Mouse (Mus musculus): ENCODE results near the gene Tcaf3. TPM values are rescaled to one million over a fixed set of nuclear protein-coding genes. Genes with fewer than 3 reads are reported as not detected.

Tcaf3 gene
- not detected in 2 replicates for polyA plus RNA-seq (2015; fragmentation: Nextera tagmentation; extraction: Ambion mirVana)

GRCm38 (mm10) chr6:42597592-42597991, at the start of gene Tcaf3:
Tcaf3 (minus strand) TSS chr6:42597692.
- Histone ChIP-seq H3K4me1 (replicated peaks) (no peaks in the 10 kb centered on the region), H3K4me2 (no peak within 1 kb of the TSS), H3K36me3 (no peaks in the 10 kb centered on the region), H3K27ac (no peak within 1 kb of the TSS), H3K9me3 (replicated peaks) (no peaks in the 10 kb centered on the region), H3K27me3 (no peaks in the 10 kb centered on the region), H3K9ac (no peak within 1 kb of the TSS), H3K4me3 (no peak within 1 kb of the TSS)
- 76% methylated on average over 4 of the region's 4 CpGs for WGBS
- no peak for ATAC-seq (replicated peaks; ENCODE audit: insufficient number of reproducible peaks, insufficient read depth, low FRiP score, low read depth)

- Histone ChIP-seq H3K4me1 (replicated peaks) (peaks cover 2% of the 10 kb centered on the region), H3K27ac (0 out of 2 replicates have a peak within 1 kb of the TSS, but pooled peaks have one; percentile 17), H3K4me3 (peak within 1 kb of the TSS; percentile 51), H3K9ac (peak within 1 kb of the TSS; percentile 9; the same call in 1 of the 2 replicates), H3K4me2 (peak within 1 kb of the TSS; percentile 79), H3K9me3 (replicated peaks) (no peaks in the 10 kb centered on the region), H3K36me3 (no peaks in the 10 kb centered on the region), H3K27me3 (no peaks in the 10 kb centered on the region)
- peak; percentile 96 for ATAC-seq (replicated peaks; ENCODE audit: insufficient number of reproducible peaks, insufficient read depth, low FRiP score, low read depth)
- WGBS = 0% methylated on average over 23 of the region's 23 CpGs
Measured at GRCm38 (mm10) chr6:42644912-42645549, 47.5 kb upstream of the Tcaf3 start, which contains the start of gene Tcaf2. Tcaf2 (minus strand) TSS chr6:42645254.

GRCm38 (mm10) chr6:42634393-42634792, 36.9 kb upstream of the Tcaf3 start:
- no peak overlapping the region for H3K4me2 ChIP-seq
- no peaks in the 10 kb centered on the region for H3K36me3 ChIP-seq
- 70% methylated on average over 5 of the region's 5 CpGs for WGBS
- H3K4me1 ChIP-seq (replicated peaks) = no peaks in the 10 kb centered on the region
- H3K27me3 ChIP-seq = no peaks in the 10 kb centered on the region
- H3K9me3 ChIP-seq (replicated peaks) = no peaks in the 10 kb centered on the region
- no peak overlapping the region for H3K4me3 ChIP-seq
- no peak overlapping the region for H3K9ac ChIP-seq
- H3K27ac ChIP-seq = no peak overlapping the region
- no peak for ATAC-seq (replicated peaks; ENCODE audit: insufficient number of reproducible peaks, insufficient read depth, low FRiP score, low read depth)

GRCm38 (mm10) chr6:42631395-42631794, 33.9 kb upstream of the Tcaf3 start:
- H3K4me3 ChIP-seq = no peak overlapping the region
- 74% methylated on average over 4 of the region's 4 CpGs for WGBS
- no peak overlapping the region for H3K27ac ChIP-seq

GRCm38 (mm10) chr6:42616904-42617303, 19.4 kb upstream of the Tcaf3 start:
- Histone ChIP-seq H3K4me1 (replicated peaks) (no peaks in the 10 kb centered on the region), H3K4me3 (no peak overlapping the region), H3K36me3 (no peaks in the 10 kb centered on the region), H3K9me3 (replicated peaks) (no peaks in the 10 kb centered on the region), H3K27ac (no peak overlapping the region), H3K9ac (no peak overlapping the region), H3K27me3 (no peaks in the 10 kb centered on the region), H3K4me2 (no peak overlapping the region)
- WGBS = 77% methylated on average over 2 of the region's 2 CpGs
- no peak for ATAC-seq (replicated peaks; ENCODE audit: insufficient number of reproducible peaks, insufficient read depth, low FRiP score, low read depth)

More at GRCm38 (mm10) chr6:42631395-42631794, 33.9 kb upstream of the Tcaf3 start:
- no peaks in the 10 kb centered on the region for H3K4me1 ChIP-seq (replicated peaks)
- H3K27me3 ChIP-seq = no peaks in the 10 kb centered on the region
- no peaks in the 10 kb centered on the region for H3K36me3 ChIP-seq
- no peak overlapping the region for H3K4me2 ChIP-seq
- ATAC-seq (replicated peaks; ENCODE audit: insufficient number of reproducible peaks, insufficient read depth, low FRiP score, low read depth) = no peak
- no peak overlapping the region for H3K9ac ChIP-seq
- H3K9me3 ChIP-seq (replicated peaks) = no peaks in the 10 kb centered on the region

GRCm38 (mm10) chr6:42612218-42612617, 14.7 kb upstream of the Tcaf3 start:
- Histone ChIP-seq H3K4me3 (no peak overlapping the region), H3K4me1 (replicated peaks) (no peaks in the 10 kb centered on the region; the same call in 1 of the 2 replicates), H3K27me3 (no peaks in the 10 kb centered on the region), H3K9me3 (replicated peaks) (no peaks in the 10 kb centered on the region), H3K36me3 (no peaks in the 10 kb centered on the region), H3K27ac (no peak overlapping the region), H3K9ac (no peak overlapping the region), H3K4me2 (no peak overlapping the region)
- ATAC-seq (replicated peaks; ENCODE audit: insufficient number of reproducible peaks, insufficient read depth, low FRiP score, low read depth) = no peak

GRCm38 (mm10) chr6:42610954-42611522, 13.5 kb upstream of the Tcaf3 start:
- Histone ChIP-seq H3K9me3 (replicated peaks) (no peaks in the 10 kb centered on the region), H3K36me3 (no peaks in the 10 kb centered on the region), H3K4me3 (no peak overlapping the region), H3K9ac (no peak overlapping the region), H3K27me3 (no peaks in the 10 kb centered on the region), H3K4me2 (no peak overlapping the region), H3K27ac (no peak overlapping the region), H3K4me1 (replicated peaks) (no peaks in the 10 kb centered on the region; the same call in 1 of the 2 replicates)
- WGBS = 18% methylated on average over 4 of the region's 4 CpGs
- no peak for ATAC-seq (replicated peaks; ENCODE audit: insufficient number of reproducible peaks, insufficient read depth, low FRiP score, low read depth)

GRCm38 (mm10) chr6:42593138-42593882, 4.2 kb downstream of the Tcaf3 start:
- Histone ChIP-seq H3K9me3 (replicated peaks) (no peaks in the 10 kb centered on the region), H3K27ac (no peak overlapping the region), H3K4me1 (replicated peaks) (no peaks in the 10 kb centered on the region), H3K27me3 (no peaks in the 10 kb centered on the region), H3K4me2 (no peak overlapping the region), H3K4me3 (no peak overlapping the region), H3K9ac (no peak overlapping the region), H3K36me3 (no peaks in the 10 kb centered on the region)
- ATAC-seq (replicated peaks; ENCODE audit: insufficient number of reproducible peaks, insufficient read depth, low FRiP score, low read depth) = no peak
- 71% methylated on average over 17 of the region's 17 CpGs for WGBS

- no peaks in the 10 kb centered on the region for H3K9me3 ChIP-seq (replicated peaks)
- peaks cover 7% of the 10 kb centered on the region for H3K4me1 ChIP-seq (replicated peaks)
- no peaks in the 10 kb centered on the region for H3K27me3 ChIP-seq
- H3K4me2 ChIP-seq = no peak overlapping the region
- H3K4me3 ChIP-seq = no peak overlapping the region
- no peak overlapping the region for H3K27ac ChIP-seq
- H3K36me3 ChIP-seq = no peaks in the 10 kb centered on the region
- no peak for ATAC-seq (replicated peaks; ENCODE audit: insufficient number of reproducible peaks, insufficient read depth, low FRiP score, low read depth)
- no peak overlapping the region for H3K9ac ChIP-seq
- WGBS = 67% methylated on average over 5 of the region's 5 CpGs
Measured at GRCm38 (mm10) chr6:42586569-42586968, 10.9 kb downstream of the Tcaf3 start.

GRCm38 (mm10) chr6:42583488-42583872, 14.0 kb downstream of the Tcaf3 start:
- Histone ChIP-seq H3K4me1 (replicated peaks) (peaks cover 7% of the 10 kb centered on the region), H3K9ac (no peak overlapping the region), H3K27ac (no peak overlapping the region), H3K4me2 (peak overlapping the region; percentile 57), H3K9me3 (replicated peaks) (no peaks in the 10 kb centered on the region), H3K36me3 (no peaks in the 10 kb centered on the region), H3K4me3 (peak overlapping the region; percentile 36), H3K27me3 (no peaks in the 10 kb centered on the region)
- ATAC-seq (replicated peaks; ENCODE audit: insufficient number of reproducible peaks, insufficient read depth, low FRiP score, low read depth) = no peak
- 2% methylated on average over 7 of the region's 7 CpGs for WGBS

GRCm38 (mm10) chr6:42582741-42583487, 14.6 kb downstream of the Tcaf3 start:
- 39% methylated on average over 9 of the region's 9 CpGs for WGBS
- Histone ChIP-seq H3K4me3 (peak overlapping the region; percentile 36), H3K27me3 (no peaks in the 10 kb centered on the region), H3K4me1 (replicated peaks) (peaks cover 7% of the 10 kb centered on the region), H3K9me3 (replicated peaks) (no peaks in the 10 kb centered on the region), H3K27ac (no peak overlapping the region), H3K4me2 (peak overlapping the region; percentile 57), H3K9ac (no peak overlapping the region), H3K36me3 (no peaks in the 10 kb centered on the region)
- no peak for ATAC-seq (replicated peaks; ENCODE audit: insufficient number of reproducible peaks, insufficient read depth, low FRiP score, low read depth)

Data from heart, embryonic 15.5 days (tissue).